Mouse (Mus musculus) A20 (cell line): Measurements from ENCODE around the gene 9030612E09Rik.

Source experiments
- DNase-seq: peaks from one replicate; pipeline ENCODE4 v3.0.0-alpha.2; 2011; ENCODE audit warnings: low read depth, low spot score

Gene 9030612E09Rik

GRCm38 (mm10) chr10:43203865-43204264 lies 29.4 kb downstream of the 9030612E09Rik start:
- DNase-seq: no peak

GRCm38 (mm10) chr10:43211866-43212265 lies 37.4 kb downstream of the 9030612E09Rik start:
- DNase-seq: peak; percentile 67

- DNase-seq: no peak
Observed at GRCm38 (mm10) chr10:43217361-43217900, 42.9 kb downstream of the 9030612E09Rik start.

- peak; percentile 46 for DNase-seq
Observed at GRCm38 (mm10) chr10:43220479-43220878, 46.0 kb downstream of the 9030612E09Rik start.

- DNase-seq: peak; percentile 95
Observed at GRCm38 (mm10) chr10:43220910-43221625, 46.6 kb downstream of the 9030612E09Rik start, which contains the start of gene Pdss2. Gene Pdss2 (plus strand): TSS chr10:43221486.

GRCm38 (mm10) chr10:43221659-43222058 lies 47.2 kb downstream of the 9030612E09Rik start:
- DNase-seq: no peak

- no peak for DNase-seq
Observed at GRCm38 (mm10) chr10:43223391-43223790, 48.9 kb downstream of the 9030612E09Rik start.
